Mouse (Mus musculus): ENCODE measurements around the gene Stam. TPM values are rescaled to one million over a fixed set of nuclear protein-coding genes. Genes with fewer than 3 reads are reported as not detected.
"Not testable (repeated sequence)": the region's sequence is repeated elsewhere in the genome, so short reads cannot be mapped to it uniquely, and the experiment has no call there.

Stam gene
- polyA plus RNA-seq, 1 experiment, result 80.4 TPM

GRCm38 (mm10) chr2:14174334-14174733, 100.4 kb downstream of the Stam start, which contains the start of gene Tmem236:
Tmem236 (plus strand) TSS chr2:14174523.
- TF ChIP-seq CTCF (IDR thresholded peaks at IDR 0.05; ENCODE audit: borderline replicate concordance, insufficient read depth, low read length) (no peak), POLR2A (IDR thresholded peaks at IDR 0.05; ENCODE audit: low read depth, low read length) (no peak)
- Histone ChIP-seq H3K27ac (ENCODE audit: insufficient read depth, low read length) (no peak within 1 kb of the TSS), H3K4me1 (ENCODE audit: control insufficient read depth, insufficient read depth, low read length) (no peaks in the 10 kb centered on the region), H3K4me3 (ENCODE audit: insufficient read depth, low read length) (no peak within 1 kb of the TSS)

GRCm38 (mm10) chr2:14176460-14177193, 102.7 kb downstream of the Stam start:
- H3K4me1 ChIP-seq (ENCODE audit: control insufficient read depth, insufficient read depth, low read length), result no peaks in the 10 kb centered on the region
- no peak overlapping the region for H3K27ac ChIP-seq (ENCODE audit: insufficient read depth, low read length)
- H3K4me3 ChIP-seq (ENCODE audit: insufficient read depth, low read length), result no peak overlapping the region
- no peak for TF ChIP-seq POLR2A (IDR thresholded peaks at IDR 0.05; ENCODE audit: low read depth, low read length)
- TF ChIP-seq CTCF (IDR thresholded peaks at IDR 0.05; ENCODE audit: borderline replicate concordance, insufficient read depth, low read length), result no peak

GRCm38 (mm10) chr2:14184375-14184774, 110.5 kb downstream of the Stam start:
- Histone ChIP-seq H3K27ac (ENCODE audit: insufficient read depth, low read length) (no peak overlapping the region), H3K4me3 (ENCODE audit: insufficient read depth, low read length) (no peak overlapping the region), H3K4me1 (ENCODE audit: control insufficient read depth, insufficient read depth, low read length) (no peaks in the 10 kb centered on the region)
- TF ChIP-seq POLR2A (IDR thresholded peaks at IDR 0.05; ENCODE audit: low read depth, low read length) (no peak), CTCF (IDR thresholded peaks at IDR 0.05; ENCODE audit: borderline replicate concordance, insufficient read depth, low read length) (no peak)

GRCm38 (mm10) chr2:14190684-14191083, 116.8 kb downstream of the Stam start:
- H3K4me3 ChIP-seq (ENCODE audit: insufficient read depth, low read length), result no peak overlapping the region

GRCm38 (mm10) chr2:14191601-14192000, 117.7 kb downstream of the Stam start:
- no peaks in the 10 kb centered on the region for H3K4me1 ChIP-seq (ENCODE audit: control insufficient read depth, insufficient read depth, low read length)
- H3K27ac ChIP-seq (ENCODE audit: insufficient read depth, low read length), result no peak overlapping the region
- TF ChIP-seq CTCF (IDR thresholded peaks at IDR 0.05; ENCODE audit: borderline replicate concordance, insufficient read depth, low read length) (no peak), POLR2A (IDR thresholded peaks at IDR 0.05; ENCODE audit: low read depth, low read length) (no peak)
- H3K4me3 ChIP-seq (ENCODE audit: insufficient read depth, low read length), result no peak overlapping the region

More at GRCm38 (mm10) chr2:14190684-14191083, 116.8 kb downstream of the Stam start:
- Histone ChIP-seq H3K27ac (ENCODE audit: insufficient read depth, low read length) (no peak overlapping the region), H3K4me1 (ENCODE audit: control insufficient read depth, insufficient read depth, low read length) (no peaks in the 10 kb centered on the region)
- no peak for TF ChIP-seq POLR2A (IDR thresholded peaks at IDR 0.05; ENCODE audit: low read depth, low read length)

- no peak overlapping the region for H3K4me3 ChIP-seq (ENCODE audit: insufficient read depth, low read length)
- no peak overlapping the region for H3K27ac ChIP-seq (ENCODE audit: insufficient read depth, low read length)
- H3K4me1 ChIP-seq (ENCODE audit: control insufficient read depth, insufficient read depth, low read length), result no peaks in the 10 kb centered on the region
- TF ChIP-seq CTCF (IDR thresholded peaks at IDR 0.05; ENCODE audit: borderline replicate concordance, insufficient read depth, low read length) (no peak), POLR2A (IDR thresholded peaks at IDR 0.05; ENCODE audit: low read depth, low read length) (no peak)
Measured at GRCm38 (mm10) chr2:14192046-14192445, 118.1 kb downstream of the Stam start.

- H3K4me1 ChIP-seq (ENCODE audit: control insufficient read depth, insufficient read depth, low read length); H3K27ac ChIP-seq (ENCODE audit: insufficient read depth, low read length); H3K4me3 ChIP-seq (ENCODE audit: insufficient read depth, low read length): not testable (repeated sequence)
Measured at GRCm38 (mm10) chr2:14198325-14198903, 124.5 kb downstream of the Stam start.

Other genes with a start within 250 kb of the Stam start
- 71.4 and 82.9 TPM in 2 replicates for gene Hacd1, start 18.0 kb upstream of the Stam start, polyA plus RNA-seq (2011; ENCODE audit: insufficient read length, low read depth, missing spikeins)
- gene Tmem236, start 100.4 kb downstream of the Stam start, polyA plus RNA-seq (2011; ENCODE audit: insufficient read length, low read depth, missing spikeins), result not detected in 2 replicates
- gene Mrc1, start 155.3 kb downstream of the Stam start, polyA plus RNA-seq (2011; ENCODE audit: insufficient read length, low read depth, missing spikeins), result 0.27 and 2.9 TPM in 2 replicates

Data from embryonic fibroblast, embryonic 13.5 days (primary cell).